Mouse (Mus musculus) brain, embryonic 14.5 days (tissue): Measurements from ENCODE around the gene Hnrnpr.

Experiments used
- CTCF ChIP-seq: fragments of 200-500 bp; IDR thresholded peaks from 2 replicates; pipeline ENCODE4 v1.5.1; 2012; ENCODE audit warnings: inconsistent platforms, mild to moderate bottlenecking, moderate library complexity, borderline replicate concordance; ENCODE audit not compliant: insufficient read depth, insufficient read length; ENCODE audit errors: extremely low read depth
- POLR2A ChIP-seq: fragments of 200-500 bp; IDR thresholded peaks from 2 replicates; pipeline ENCODE4 v1.6.1; 2012; ENCODE audit warnings: mild to moderate bottlenecking, inconsistent platforms, borderline replicate concordance; ENCODE audit not compliant: poor library complexity, insufficient read depth, insufficient read length, severe bottlenecking; ENCODE audit errors: extremely low read depth

GRCm38 (mm10) chr4:136324226-136324625 lies 13.5 kb downstream of the Hnrnpr start:
- TF ChIP-seq CTCF (no peak; the same call in 1 of the 2 replicates), POLR2A (no peak)
